Mouse (Mus musculus) splenic B cell, adult 2 months (primary cell): ENCODE results near the gene Nupl1.

Source experiments
- DNase-seq: peaks from one replicate; pipeline ENCODE4 v3.0.0-alpha.2; 2011; ENCODE audit warnings: low read depth, low spot score
- H3K27me3 ChIP-seq: 2 replicates; pipeline ENCODE4 v1.6.1; 2012; ENCODE audit warnings: mild to moderate bottlenecking, low read length, moderate library complexity, mixed read lengths; ENCODE audit not compliant: control insufficient read depth, poor library complexity, insufficient read depth, severe bottlenecking
- H3K36me3 ChIP-seq: 2 replicates; pipeline ENCODE4 v1.6.1; 2012; ENCODE audit warnings: mild to moderate bottlenecking, low read length, moderate library complexity, mixed read lengths; ENCODE audit not compliant: control insufficient read depth, poor library complexity, insufficient read depth, severe bottlenecking

Nupl1 gene

GRCm38 (mm10) chr14:60195999-60196398, 55.2 kb downstream of the Nupl1 start:
- H3K36me3 ChIP-seq: no peaks in the 10 kb centered on the region
- no peak for DNase-seq
- no peaks in the 10 kb centered on the region for H3K27me3 ChIP-seq

GRCm38 (mm10) chr14:60194606-60195005, 56.6 kb downstream of the Nupl1 start:
- DNase-seq: no peak
- Histone ChIP-seq H3K27me3 (no peaks in the 10 kb centered on the region), H3K36me3 (no peaks in the 10 kb centered on the region)

DNA sequence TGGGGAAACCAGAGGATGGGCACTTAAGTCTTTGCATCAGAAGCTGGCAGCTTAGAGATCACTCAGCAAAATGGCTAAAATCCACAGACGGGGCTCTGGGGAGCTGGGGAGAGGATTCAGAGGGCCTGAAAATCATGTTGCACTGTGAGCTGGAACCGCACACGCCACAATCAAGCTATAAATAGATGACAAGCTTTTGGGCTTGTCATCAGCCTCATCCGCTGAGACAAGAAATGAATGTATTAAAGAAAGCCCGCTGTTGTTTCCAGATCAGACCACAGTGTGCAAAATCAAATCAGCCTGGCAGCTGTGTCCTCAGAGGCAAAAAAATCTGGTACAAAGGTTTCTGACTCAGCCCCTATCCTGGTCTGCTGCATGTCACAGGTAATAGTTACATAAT, 61.5 kb downstream of the Nupl1 start:
- no peaks in the 10 kb centered on the region for H3K27me3 ChIP-seq
- no peaks in the 10 kb centered on the region for H3K36me3 ChIP-seq
- no peak for DNase-seq

DNA sequence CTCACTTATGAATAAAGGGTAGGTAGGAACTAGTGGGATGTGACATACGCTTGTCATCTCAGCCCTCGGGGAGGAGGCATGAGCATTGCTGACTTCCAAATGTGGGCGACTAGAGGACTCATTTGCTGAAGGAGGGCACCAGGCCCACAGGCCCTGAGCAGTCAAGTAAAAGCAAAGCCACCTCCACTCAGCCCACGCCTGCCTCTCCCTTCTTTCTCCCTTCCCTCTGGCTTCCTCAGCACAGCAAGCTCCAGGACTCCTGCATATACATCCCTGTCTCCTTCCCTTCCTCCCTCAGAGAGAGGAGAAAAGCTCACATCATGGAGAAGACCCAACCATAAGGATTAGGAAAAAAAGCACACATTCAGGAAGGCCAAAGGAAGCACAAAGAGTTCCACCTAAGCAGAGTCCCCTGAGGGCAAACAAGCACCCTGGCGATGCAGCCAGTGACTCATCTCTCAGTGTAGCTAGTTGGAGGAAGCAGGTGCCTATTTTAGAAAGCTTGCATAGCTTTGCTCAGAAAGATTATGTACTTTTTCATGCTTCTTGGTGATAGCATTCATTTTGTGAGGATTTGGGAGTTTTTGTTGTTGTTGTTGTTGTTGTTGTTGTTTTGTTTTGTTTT, 62.9 kb downstream of the Nupl1 start:
- H3K27me3 ChIP-seq: no peaks in the 10 kb centered on the region

GRCm38 (mm10) chr14:60181306-60181705, 69.9 kb downstream of the Nupl1 start:
- no peak for DNase-seq

More for the DNA sequence above, 62.9 kb downstream of the Nupl1 start:
- no peak for DNase-seq
- H3K36me3 ChIP-seq: no peaks in the 10 kb centered on the region

DNA sequence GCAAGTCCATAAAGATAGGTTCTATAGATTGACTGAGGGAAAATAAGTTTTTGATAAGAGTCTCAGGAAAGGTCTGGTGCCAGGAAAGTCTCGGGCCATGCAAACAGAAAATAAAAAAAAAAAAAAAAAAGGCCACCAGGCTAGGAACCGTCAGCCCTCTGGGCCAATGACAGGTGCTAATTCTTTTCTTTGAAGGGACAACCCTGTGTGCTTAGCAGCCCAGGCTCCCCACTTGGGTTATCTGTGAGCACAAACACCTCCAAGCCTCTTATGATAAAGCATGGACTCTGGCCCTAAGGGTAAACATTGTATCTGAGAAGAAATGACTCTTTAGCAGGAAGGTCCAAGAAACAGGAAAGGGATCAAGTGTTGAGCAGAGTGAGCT, 72.7 kb downstream of the Nupl1 start:
- no peak for DNase-seq
- Histone ChIP-seq H3K36me3 (no peaks in the 10 kb centered on the region), H3K27me3 (no peaks in the 10 kb centered on the region; the same call in 1 of the 2 replicates)

More at GRCm38 (mm10) chr14:60181306-60181705, 69.9 kb downstream of the Nupl1 start:
- Histone ChIP-seq H3K36me3 (no peaks in the 10 kb centered on the region), H3K27me3 (no peaks in the 10 kb centered on the region; the same call in 1 of the 2 replicates)

- no peak for DNase-seq
- H3K36me3 ChIP-seq: no peaks in the 10 kb centered on the region
These were observed 73.3 kb downstream of the Nupl1 start for GRCm38 (mm10) chr14:60177614-60178570.

DNA sequence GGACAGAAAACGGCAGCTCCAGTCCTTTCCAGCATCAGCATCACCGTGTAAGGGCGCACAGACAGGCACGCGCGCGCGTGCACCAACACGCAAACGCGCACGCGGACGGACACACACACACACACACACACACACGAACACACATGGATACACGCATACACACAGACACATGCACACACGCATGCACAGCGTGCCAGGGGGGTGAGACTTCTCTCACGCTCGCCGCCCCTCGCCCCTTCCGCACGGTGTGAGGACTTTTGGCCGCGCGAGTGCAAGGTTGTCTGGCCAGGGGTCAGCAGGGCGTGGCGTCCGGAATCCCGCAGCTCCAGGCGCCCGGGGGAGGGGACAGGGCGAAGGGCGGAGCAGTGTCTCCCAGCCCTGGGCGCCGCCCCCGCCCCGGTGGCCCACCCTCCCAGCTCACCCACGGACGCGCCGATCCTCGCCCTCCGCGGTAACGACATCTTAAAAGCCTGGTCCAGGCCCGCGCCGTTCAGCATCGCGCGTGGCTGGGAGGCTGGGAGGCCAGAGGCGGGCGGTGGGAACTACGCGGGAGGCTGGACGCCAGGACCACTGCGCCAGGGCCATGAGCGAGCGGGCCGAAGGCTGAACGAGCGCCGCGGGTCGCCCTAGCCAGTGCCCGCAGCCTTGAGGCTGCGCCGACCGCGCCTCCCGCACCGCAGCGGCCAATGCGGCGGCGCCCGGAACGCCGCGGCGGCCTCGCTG, 74.2 kb downstream of the Nupl1 start:
- Histone ChIP-seq H3K36me3 (no peaks in the 10 kb centered on the region), H3K27me3 (no peaks in the 10 kb centered on the region; the same call in 1 of the 2 replicates)
- DNase-seq: no peak

More at GRCm38 (mm10) chr14:60177614-60178570, 73.3 kb downstream of the Nupl1 start:
- H3K27me3 ChIP-seq: no peaks in the 10 kb centered on the region; the same call in 1 of the 2 replicates

DNA sequence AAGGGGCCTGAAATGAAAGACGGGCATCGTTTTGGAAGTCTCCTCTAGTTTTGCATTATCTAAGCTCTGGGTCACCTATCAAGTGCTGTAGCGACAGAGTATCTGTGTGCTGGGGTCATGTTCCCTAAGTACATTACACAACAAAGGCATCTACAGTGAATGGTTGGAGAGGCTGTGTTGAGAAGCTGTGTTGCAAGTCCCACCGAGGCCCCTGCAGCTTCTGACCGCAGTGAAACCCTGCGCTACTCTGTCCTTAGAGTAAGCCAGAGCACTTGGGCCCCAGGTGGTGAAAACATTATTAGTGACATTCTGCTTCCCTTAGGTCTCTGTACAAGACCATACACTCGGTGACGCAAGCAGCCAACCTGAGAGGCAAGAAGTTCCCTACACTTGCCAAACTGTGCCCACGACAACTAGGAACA, 74.8 kb downstream of the Nupl1 start:
- Histone ChIP-seq H3K27me3 (no peaks in the 10 kb centered on the region; the same call in 1 of the 2 replicates), H3K36me3 (no peaks in the 10 kb centered on the region)
- DNase-seq: no peak

GRCm38 (mm10) chr14:60172286-60173055, 78.8 kb downstream of the Nupl1 start:
- Histone ChIP-seq H3K36me3 (no peaks in the 10 kb centered on the region), H3K27me3 (no peaks in the 10 kb centered on the region)
- no peak for DNase-seq

- no peaks in the 10 kb centered on the region for H3K36me3 ChIP-seq
- H3K27me3 ChIP-seq: no peaks in the 10 kb centered on the region
- no peak for DNase-seq
These were observed 80.2 kb downstream of the Nupl1 start for GRCm38 (mm10) chr14:60170845-60171610.

DNA sequence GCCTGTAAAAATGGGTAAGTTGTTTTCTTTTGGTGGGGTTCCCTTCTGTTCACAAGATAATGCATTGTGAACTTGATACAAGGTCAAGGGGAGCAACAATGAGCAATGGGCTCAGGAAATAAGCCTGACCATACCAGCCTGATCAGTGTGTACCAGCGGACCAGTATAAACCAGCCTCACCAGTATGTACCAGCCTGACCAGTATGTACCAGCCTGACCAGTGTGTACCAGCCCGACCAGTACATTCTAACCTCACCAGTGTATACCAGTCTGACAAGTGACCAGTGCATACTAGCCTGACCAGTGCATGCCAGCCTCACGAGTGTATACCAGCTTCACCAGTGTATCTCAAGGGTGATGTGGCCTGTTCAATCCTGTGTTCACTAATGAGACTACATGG, 87.9 kb downstream of the Nupl1 start:
- Histone ChIP-seq H3K36me3 (no peaks in the 10 kb centered on the region), H3K27me3 (no peaks in the 10 kb centered on the region)
- DNase-seq: no peak

DNA sequence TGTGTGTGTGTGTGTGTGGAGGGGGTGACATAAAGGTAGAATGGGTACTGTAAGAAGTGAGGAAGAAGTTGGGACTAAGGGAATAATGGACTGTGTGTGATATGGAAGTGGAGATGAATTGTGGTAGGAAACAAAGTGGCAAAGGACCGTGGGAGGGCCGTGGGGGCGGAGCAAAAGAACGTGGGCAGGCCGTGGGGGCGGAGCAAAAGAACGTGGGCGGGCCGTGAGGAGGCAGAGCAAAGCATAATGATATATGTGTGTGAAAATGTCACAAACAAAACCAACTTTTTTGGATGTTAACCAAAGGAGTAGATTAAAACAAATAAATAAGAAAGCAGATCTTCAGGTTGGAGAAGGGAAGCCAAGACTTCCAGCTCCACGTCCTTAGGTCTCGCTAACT, 98.9 kb downstream of the Nupl1 start:
- H3K27me3 ChIP-seq: no peaks in the 10 kb centered on the region
- no peak for DNase-seq
- no peaks in the 10 kb centered on the region for H3K36me3 ChIP-seq
